ENCODE assay signal across 8 mouse cellular contexts in the genomic region with DNA sequence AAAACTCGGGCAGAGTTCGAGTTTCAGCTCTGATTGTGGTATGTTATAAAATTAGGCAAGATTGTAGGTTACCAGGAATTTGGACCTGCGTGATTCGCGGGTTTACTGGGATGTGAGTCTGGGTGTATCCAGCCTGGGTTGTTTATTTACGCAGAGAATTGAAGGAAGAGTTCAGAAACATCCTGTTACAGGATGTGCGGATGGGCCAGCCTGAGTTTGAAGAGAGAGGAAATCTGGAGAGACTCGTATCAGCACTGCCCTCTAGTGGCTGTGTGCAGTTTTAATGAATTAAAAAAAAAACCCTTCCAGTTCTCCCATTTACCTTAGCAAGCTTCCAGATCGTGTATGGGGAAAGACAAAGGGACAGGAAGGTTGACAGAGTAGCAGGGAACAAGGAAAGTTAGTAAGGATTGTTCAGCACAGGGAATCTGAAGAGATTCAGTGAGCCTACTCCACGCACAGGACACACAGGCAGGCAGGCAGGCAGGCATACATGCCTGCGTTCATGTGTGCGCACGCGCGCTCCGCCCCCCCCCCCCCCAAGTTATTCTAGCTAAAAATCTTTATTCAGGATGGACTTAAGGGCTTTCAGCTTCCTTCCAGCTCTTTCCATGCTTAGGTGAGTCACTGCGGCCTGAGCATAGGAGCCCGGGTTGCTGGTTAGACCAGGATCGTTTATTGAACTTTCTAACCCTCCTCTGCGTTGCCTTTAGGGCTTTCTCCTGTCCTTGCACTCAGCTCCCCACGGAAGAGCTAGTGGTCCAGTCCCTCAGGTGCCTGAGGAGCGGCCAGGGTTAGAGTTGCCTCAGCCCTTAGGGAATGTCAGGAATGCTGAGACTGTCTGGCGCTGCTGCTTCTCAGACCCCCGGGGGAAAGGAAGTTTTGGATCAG.
DNase-seq lines count a peak whose midpoint lies in the region; ATAC-seq and TF ChIP-seq lines count a peak whose summit lies in the region.

No protein-coding gene starts in this region.

- peak; percentile 78 for DNase-seq in MEL (ENCODE audit: low read depth, low spot score)

- WGBS in bone marrow, adult 2 months, result 5% methylated on average over 24 of the region's 24 CpGs
- 4% methylated on average over 24 of the region's 24 CpGs for WGBS in embryonic facial prominence, embryonic 12.5 days
- WGBS in heart, embryonic 12.5 days, result 5% methylated on average over 24 of the region's 24 CpGs
- WGBS in kidney, embryonic 14.5 days, result 9% methylated on average over 24 of the region's 24 CpGs
- WGBS in liver, embryonic 16.5 days (ENCODE audit: insufficient replicate concordance), result 5% methylated on average over 24 of the region's 24 CpGs
- 14% methylated on average over 24 of the region's 24 CpGs for WGBS in neural tube, embryonic 13.5 days

- H3K27me3 ChIP-seq in MEL (ENCODE audit: control insufficient read depth in 1 of 2, insufficient read depth in 2 of 2, low read length in 2 of 2), result no peaks in the 10 kb centered on the region; a peak in 1 of 4 replicates
- peaks cover 5% of the 10 kb centered on the region; the same call in 1 of the 2 replicates for H3K27me3 ChIP-seq in embryonic facial prominence, embryonic 12.5 days
- no peaks in the 10 kb centered on the region for H3K27me3 ChIP-seq in heart, embryonic 12.5 days (replicated peaks)
- H3K27me3 ChIP-seq in kidney, embryonic 14.5 days (ENCODE audit: control insufficient read depth, insufficient read depth, low read length), result no peaks in the 10 kb centered on the region
- no peaks in the 10 kb centered on the region for H3K27me3 ChIP-seq in liver, embryonic 16.5 days (ENCODE audit: control insufficient read depth, insufficient read depth, low read depth, low read length)
- 0 out of 2 replicates have a peak, but pooled peaks cover 5% of the 10 kb centered on the region for H3K27me3 ChIP-seq in neural tube, embryonic 13.5 days

- TF ChIP-seq EP300 in MEL (IDR thresholded peaks at IDR 0.05; ENCODE audit: low read depth in 1 of 2, low read length in 2 of 2), result no peak

- 0 out of 4 replicates have a peak, but pooled peaks cover 0 to 2% of the 10 kb centered on the region in 2 experiments for H3K36me3 ChIP-seq in MEL (ENCODE audit: control insufficient read depth in 1 of 2, insufficient read depth in 2 of 2, low read length in 2 of 2)
- no peaks in the 10 kb centered on the region for H3K36me3 ChIP-seq in embryonic facial prominence, embryonic 12.5 days
- no peaks in the 10 kb centered on the region for H3K36me3 ChIP-seq in heart, embryonic 12.5 days
- no peaks in the 10 kb centered on the region for H3K36me3 ChIP-seq in kidney, embryonic 14.5 days (ENCODE audit: control insufficient read depth, insufficient read depth, low read length)
- H3K36me3 ChIP-seq in liver, embryonic 16.5 days (ENCODE audit: control insufficient read depth, insufficient read depth), result no peaks in the 10 kb centered on the region
- no peaks in the 10 kb centered on the region for H3K36me3 ChIP-seq in neural tube, embryonic 13.5 days

- peak; percentile 50 to 74 (median 61) for TF ChIP-seq CTCF in MEL (IDR thresholded peaks at IDR 0.05 in 2 of 3, conservative IDR thresholded peaks at IDR 0.05 in 1 of 3; ENCODE audit: control insufficient read depth in 1 of 3, insufficient read depth in 1 of 3, low read depth in 2 of 3, low read length in 3 of 3, poor library complexity in 1 of 3, severe bottlenecking in 1 of 3)
- TF ChIP-seq CTCF in bone marrow, adult 2 months (IDR thresholded peaks at IDR 0.05; ENCODE audit: control insufficient read depth, insufficient read depth, low read length), result peak; percentile 48

- H3K4me1 ChIP-seq in MEL (ENCODE audit: control insufficient read depth in 1 of 2, insufficient read depth in 2 of 2, low read length in 2 of 2), result no peaks in the 10 kb centered on the region
- no peaks in the 10 kb centered on the region for H3K4me1 ChIP-seq in bone marrow, adult 2 months (ENCODE audit: control insufficient read depth, insufficient read depth, low read length)
- peaks cover 5% of the 10 kb centered on the region for H3K4me1 ChIP-seq in embryonic facial prominence, embryonic 12.5 days
- peaks cover 43% of the 10 kb centered on the region for H3K4me1 ChIP-seq in heart, embryonic 12.5 days (replicated peaks)
- peaks cover 14% of the 10 kb centered on the region for H3K4me1 ChIP-seq in kidney, embryonic 14.5 days (ENCODE audit: control insufficient read depth, insufficient read depth, low read length)
- H3K4me1 ChIP-seq in liver, embryonic 16.5 days (ENCODE audit: control insufficient read depth, low read depth, low read length), result peaks cover 10% of the 10 kb centered on the region
- peaks cover 22% of the 10 kb centered on the region for H3K4me1 ChIP-seq in neural tube, embryonic 13.5 days (replicated peaks)

- no peak overlapping the region for H3K27ac ChIP-seq in MEL (ENCODE audit: control insufficient read depth, low read depth, low read length)
- H3K27ac ChIP-seq in bone marrow, adult 2 months (ENCODE audit: control insufficient read depth, insufficient read depth, low read depth, low read length, poor library complexity), result no peak overlapping the region
- 0 out of 2 replicates have a peak overlapping the region, but pooled peaks have one; percentile 23 for H3K27ac ChIP-seq in embryonic facial prominence, embryonic 12.5 days
- H3K27ac ChIP-seq in heart, embryonic 12.5 days (ENCODE audit: poor library complexity, severe bottlenecking), result peak overlapping the region; percentile 81
- H3K27ac ChIP-seq in kidney, embryonic 14.5 days (ENCODE audit: low read depth, low read length), result peak overlapping the region; percentile 73; the same call in 1 of the 2 replicates
- no peak overlapping the region for H3K27ac ChIP-seq in liver, embryonic 16.5 days (ENCODE audit: low read length)
- H3K27ac ChIP-seq in neural tube, embryonic 13.5 days (replicated peaks), result peak overlapping the region; percentile 42; the same call in 1 of the 2 replicates

- H3K4me2 ChIP-seq in embryonic facial prominence, embryonic 12.5 days (replicated peaks), result peak overlapping the region; percentile 66
- H3K4me2 ChIP-seq in heart, embryonic 12.5 days, result peak overlapping the region; percentile 77
- peak overlapping the region; percentile 58 for H3K4me2 ChIP-seq in kidney, embryonic 14.5 days (replicated peaks; ENCODE audit: low read depth, low read length)
- peak overlapping the region; percentile 58 for H3K4me2 ChIP-seq in liver, embryonic 16.5 days (ENCODE audit: low read depth, low read length)
- peak overlapping the region; percentile 64 for H3K4me2 ChIP-seq in neural tube, embryonic 13.5 days

- no peaks in the 10 kb centered on the region for H3K79me2 ChIP-seq in MEL (ENCODE audit: control insufficient read depth, insufficient read depth, low read length, poor library complexity)

- peak; percentile 85 for TF ChIP-seq RAD21 in MEL (IDR thresholded peaks at IDR 0.05; ENCODE audit: low read depth, low read length)

- H3K9me3 ChIP-seq in MEL (replicated peaks; ENCODE audit: insufficient read depth, low read length), result no peaks in the 10 kb centered on the region
- H3K9me3 ChIP-seq in embryonic facial prominence, embryonic 12.5 days, result no peaks in the 10 kb centered on the region
- H3K9me3 ChIP-seq in heart, embryonic 12.5 days (replicated peaks), result no peaks in the 10 kb centered on the region
- no peaks in the 10 kb centered on the region for H3K9me3 ChIP-seq in kidney, embryonic 14.5 days (ENCODE audit: control insufficient read depth, low read length)
- H3K9me3 ChIP-seq in liver, embryonic 16.5 days (replicated peaks; ENCODE audit: control insufficient read depth, low read length), result no peaks in the 10 kb centered on the region
- no peaks in the 10 kb centered on the region for H3K9me3 ChIP-seq in neural tube, embryonic 13.5 days

- H3K4me3 ChIP-seq in MEL (ENCODE audit: control insufficient read depth in 1 of 2, insufficient read depth in 1 of 2, low read depth in 2 of 2, low read length in 2 of 2), result peak overlapping the region; percentile 66 to 72
- no peak overlapping the region for H3K4me3 ChIP-seq in bone marrow, adult 2 months (replicated peaks; ENCODE audit: control insufficient read depth, low read depth, low read length)
- H3K4me3 ChIP-seq in embryonic facial prominence, embryonic 12.5 days, result peak overlapping the region; percentile 38
- peak overlapping the region; percentile 48 for H3K4me3 ChIP-seq in heart, embryonic 12.5 days
- H3K4me3 ChIP-seq in kidney, embryonic 14.5 days (ENCODE audit: low read length), result peak overlapping the region; percentile 34
- H3K4me3 ChIP-seq in liver, embryonic 16.5 days (ENCODE audit: low read depth, low read length), result peak overlapping the region; percentile 42
- peak overlapping the region; percentile 40 for H3K4me3 ChIP-seq in neural tube, embryonic 13.5 days

- no peak for TF ChIP-seq POLR2A in MEL (IDR thresholded peaks at IDR 0.05; ENCODE audit: control insufficient read depth in 1 of 2, insufficient read depth in 1 of 2, low read depth in 1 of 2, low read length in 2 of 2, poor library complexity in 1 of 2)
- no peak for TF ChIP-seq POLR2A in bone marrow, adult 2 months (IDR thresholded peaks at IDR 0.05; ENCODE audit: borderline replicate concordance, control insufficient read depth, low read depth, low read length)

- H3K9ac ChIP-seq in MEL (ENCODE audit: control insufficient read depth, low read depth, low read length, poor library complexity, severe bottlenecking), result peak overlapping the region; percentile 60
- peak overlapping the region; percentile 45; the same call in 1 of the 2 replicates for H3K9ac ChIP-seq in embryonic facial prominence, embryonic 12.5 days
- H3K9ac ChIP-seq in heart, embryonic 12.5 days, result peak overlapping the region; percentile 75
- peak overlapping the region; percentile 32; the same call in 1 of the 2 replicates for H3K9ac ChIP-seq in kidney, embryonic 14.5 days (ENCODE audit: low read depth, low read length)
- H3K9ac ChIP-seq in liver, embryonic 16.5 days (ENCODE audit: low read depth, low read length), result no peak overlapping the region; the same call in 1 of the 2 replicates
- peak overlapping the region; percentile 68 for H3K9ac ChIP-seq in neural tube, embryonic 13.5 days

- peak; percentile 79 for ATAC-seq in embryonic facial prominence, embryonic 12.5 days (ENCODE audit: insufficient number of reproducible peaks, insufficient read depth, low FRiP score, low TSS enrichment)
- ATAC-seq in heart, embryonic 12.5 days (ENCODE audit: insufficient number of reproducible peaks, low FRiP score), result peak; percentile 47
- ATAC-seq in kidney, embryonic 14.5 days (ENCODE audit: low FRiP score, low TSS enrichment), result peak; percentile 69
- ATAC-seq in liver, embryonic 16.5 days (ENCODE audit: low read depth), result peak; percentile 43
- peak; percentile 69 for ATAC-seq in neural tube, embryonic 13.5 days (ENCODE audit: low read depth)
- ATAC-seq in monocyte, adult 5-6 weeks (replicated peaks; ENCODE audit: insufficient number of reproducible peaks, low FRiP score, low TSS enrichment, poor library complexity, severe bottlenecking), result no peak

TF ChIP-seq in MEL, 35 proteins besides CTCF, POLR2A, EP300 and RAD21 (continues in another document):
- TF ChIP-seq GATA1 (IDR thresholded peaks at IDR 0.05; ENCODE audit: low read depth, low read length) (no peak), ZNF384 (IDR thresholded peaks at IDR 0.05; ENCODE audit: low read depth, low read length) (peak; percentile 72), ZC3H11A (IDR thresholded peaks at IDR 0.05; ENCODE audit: low read depth, low read length) (peak; percentile 76), RCOR1 (IDR thresholded peaks at IDR 0.05; ENCODE audit: low read depth, low read length) (no peak)

Comparison
In these comparisons a context has a peak if more than half of its experiments do, and no peak if none do; other contexts are left out.
1. H3K27ac ChIP-seq: peak in embryonic facial prominence, embryonic 12.5 days (single experiment), heart, embryonic 12.5 days (single experiment), kidney, embryonic 14.5 days (single experiment) and neural tube, embryonic 13.5 days (single experiment); none in MEL (single experiment), bone marrow, adult 2 months (single experiment) and liver, embryonic 16.5 days (single experiment).
2. Peak in every context shown above with its lines, with median percentiles within 50 percentile points of each other: H3K4me2 ChIP-seq.